Mouse (Mus musculus) MEL (cell line): ENCODE results near the gene Etfbkmt. TPM values are rescaled to one million over a fixed set of nuclear protein-coding genes. Genes with fewer than 3 reads are reported as not detected.

ENCODE experiments used
- DNase-seq: peaks from one replicate; pipeline ENCODE4 v3.0.0; 2011; ENCODE audit warnings: low read depth, low spot score
- H3K27ac ChIP-seq: 2 replicates; pipeline ENCODE4 v1.5.1; 2012; ENCODE audit warnings: low read depth, mild to moderate bottlenecking, control low read depth, low read length, moderate library complexity; ENCODE audit not compliant: control insufficient read depth
- H3K27me3 ChIP-seq, 2 experiments: fragments of 150-350 bp in 1 of 2; sonication (generic) in 1 of 2; 2 replicates each; pipeline ENCODE4 v1.6.1; 2012; ENCODE audit warnings: low read length in 2 of 2, mild to moderate bottlenecking in 2 of 2, improper control_type of control experiment in 1 of 2, moderate library complexity in 1 of 2; ENCODE audit not compliant: insufficient read depth in 2 of 2, control insufficient read depth in 1 of 2
- H3K36me3 ChIP-seq, 2 experiments: 2 replicates each; pipeline ENCODE4 v1.6.1; 2012 to 2014; ENCODE audit warnings: low read length in 2 of 2, improper control_type of control experiment in 1 of 2, inconsistent platforms in 1 of 2, mild to moderate bottlenecking in 1 of 2; ENCODE audit not compliant: insufficient read depth in 2 of 2, control insufficient read depth in 1 of 2
- H3K4me1 ChIP-seq, 2 experiments: fragments of 150-350 bp in 1 of 2; sonication (generic) in 1 of 2; 2 replicates each; pipeline ENCODE4 v1.6.1; 2012; ENCODE audit warnings: low read length in 2 of 2, improper control_type of control experiment in 1 of 2, mild to moderate bottlenecking in 1 of 2; ENCODE audit not compliant: insufficient read depth in 2 of 2, control insufficient read depth in 1 of 2
- H3K4me3 ChIP-seq, 2 experiments: fragments of 150-350 bp in 1 of 2; sonication (generic) in 1 of 2; 2 replicates each; pipeline ENCODE4 v1.5.1; 2012; ENCODE audit warnings: low read depth in 2 of 2, low read length in 2 of 2, mild to moderate bottlenecking in 2 of 2, moderate library complexity in 2 of 2, control low read depth in 1 of 2, improper control_type of control experiment in 1 of 2; ENCODE audit not compliant: control insufficient read depth in 1 of 2, insufficient read depth in 1 of 2
- H3K79me2 ChIP-seq: 2 replicates; pipeline ENCODE4 v1.6.1; 2012; ENCODE audit warnings: mild to moderate bottlenecking, low read length, moderate library complexity; ENCODE audit not compliant: control insufficient read depth, poor library complexity, insufficient read depth
- H3K9ac ChIP-seq: 2 replicates; pipeline ENCODE4 v1.6.1; 2012; ENCODE audit warnings: low read depth, mild to moderate bottlenecking, control low read depth, low read length, moderate library complexity; ENCODE audit not compliant: control insufficient read depth, poor library complexity, severe bottlenecking
- H3K9me3 ChIP-seq: fragments of 150-350 bp; sonication (generic); replicated peaks from 2 replicates; pipeline ENCODE4 v1.6.1; 2012; ENCODE audit warnings: mild to moderate bottlenecking, low read length, improper control_type of control experiment, moderate library complexity; ENCODE audit not compliant: insufficient read depth
- CHD1 ChIP-seq: IDR thresholded peaks from 2 replicates; pipeline ENCODE4 v1.6.1; 2012; ENCODE audit warnings: low read depth, mild to moderate bottlenecking, inconsistent platforms, low read length, improper control_type of control experiment
- CHD2 ChIP-seq: IDR thresholded peaks from 2 replicates; pipeline ENCODE4 v1.6.1; 2011; ENCODE audit warnings: low read length, improper control_type of control experiment
- GABPA ChIP-seq: IDR thresholded peaks from 2 replicates; pipeline ENCODE4 v1.6.1; 2012; ENCODE audit warnings: low read depth, mild to moderate bottlenecking, inconsistent platforms, low read length, improper control_type of control experiment, moderate library complexity
- HCFC1 ChIP-seq: IDR thresholded peaks from 2 replicates; pipeline ENCODE4 v1.6.1; 2012; ENCODE audit warnings: low read depth, mild to moderate bottlenecking, inconsistent platforms, low read length, improper control_type of control experiment, moderate library complexity
- JUND ChIP-seq: IDR thresholded peaks from 2 replicates; pipeline ENCODE4 v1.6.1; 2011; ENCODE audit warnings: low read depth, mild to moderate bottlenecking, improper control_type of control experiment, low read length
- MAFK ChIP-seq: IDR thresholded peaks from 2 replicates; pipeline ENCODE4 v1.6.1; 2011; ENCODE audit warnings: low read depth, mild to moderate bottlenecking, low read length, improper control_type of control experiment, borderline replicate concordance
- MXI1 ChIP-seq: IDR thresholded peaks from 2 replicates; pipeline ENCODE4 v1.6.1; 2011; ENCODE audit warnings: mild to moderate bottlenecking, low read depth, low read length, improper control_type of control experiment
- POLR2AphosphoS5 ChIP-seq: IDR thresholded peaks from 2 replicates; pipeline ENCODE4 v1.6.1; 2012; ENCODE audit warnings: low read depth, borderline replicate concordance, mild to moderate bottlenecking, inconsistent platforms, low read length, moderate library complexity, mixed read lengths
- RCOR1 ChIP-seq: IDR thresholded peaks from 2 replicates; pipeline ENCODE4 v1.6.1; 2012; ENCODE audit warnings: low read depth, mild to moderate bottlenecking, inconsistent platforms, low read length, improper control_type of control experiment
- UBTF ChIP-seq: IDR thresholded peaks from 2 replicates; pipeline ENCODE4 v1.6.1; 2012; ENCODE audit warnings: low read depth, mild to moderate bottlenecking, inconsistent platforms, low read length, improper control_type of control experiment, moderate library complexity, borderline replicate concordance; ENCODE audit not compliant: insufficient read depth
- USF1 ChIP-seq: IDR thresholded peaks from 2 replicates; pipeline ENCODE4 v1.6.1; 2014; ENCODE audit warnings: low read depth, mild to moderate bottlenecking, inconsistent platforms, low read length, improper control_type of control experiment, moderate library complexity
- USF2 ChIP-seq, 2 experiments: IDR thresholded peaks; 2 replicates each; pipeline ENCODE4 v1.6.1; 2011 to 2012; ENCODE audit warnings: improper control_type of control experiment in 2 of 2, low read length in 2 of 2, borderline replicate concordance in 1 of 2, inconsistent platforms in 1 of 2, low read depth in 1 of 2, mild to moderate bottlenecking in 1 of 2; ENCODE audit not compliant: insufficient read depth in 1 of 2
- ZMIZ1 ChIP-seq: IDR thresholded peaks from 2 replicates; pipeline ENCODE4 v1.6.1; 2012; ENCODE audit warnings: low read depth, mild to moderate bottlenecking, inconsistent platforms, low read length, improper control_type of control experiment, moderate library complexity
- polyA plus RNA-seq, 2 experiments: library from polyadenylated mRNA; stranded (reverse) in 1 of 2; unstranded in 1 of 2; fragments of >175 nt in 1 of 2; fragments of >200 nt in 1 of 2; gene quantifications; 2 replicates each; pipeline versions ENCODE4 v1.2.1 to v1.2.4; 2012; ENCODE audit warnings: low replicate concordance in 2 of 2, low read depth in 1 of 2; ENCODE audit not compliant: insufficient read length in 2 of 2, insufficient read depth in 1 of 2, missing spikeins in 1 of 2
- total RNA-seq: library from RNA; depleted of rRNA; stranded (reverse); fragments of 300-350 nt; gene quantifications from 2 replicates; pipeline ENCODE4 v1.2.3, GENCODE M21; 2012

Gene Etfbkmt
- total and polyA plus RNA-seq, 3 experiments: 3.4 to 5.7 TPM; not detected in 1

DNA sequence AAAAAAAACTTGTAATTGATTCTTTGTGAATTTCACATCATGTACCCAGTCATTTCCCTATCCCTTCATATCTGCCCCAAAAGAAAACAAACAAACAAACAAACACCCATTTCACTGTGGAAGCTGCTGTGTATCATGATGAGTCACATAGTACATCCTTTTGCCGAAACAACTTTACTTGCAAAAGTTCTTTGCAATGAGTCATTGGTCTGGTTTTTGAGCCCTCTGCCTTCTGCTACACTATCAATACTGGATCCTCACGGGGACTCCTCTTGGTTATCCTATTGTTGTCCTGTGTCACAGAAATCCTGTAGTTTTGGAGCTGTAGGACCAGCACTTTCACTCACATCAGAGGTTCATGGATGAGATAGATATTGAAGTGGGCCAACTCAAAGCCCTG is 30.7 kb upstream of the Etfbkmt start (continued):
- TF ChIP-seq HCFC1: no peak
- TF ChIP-seq ZMIZ1: no peak
- TF ChIP-seq MXI1: no peak
- no peak for TF ChIP-seq USF1

DNA sequence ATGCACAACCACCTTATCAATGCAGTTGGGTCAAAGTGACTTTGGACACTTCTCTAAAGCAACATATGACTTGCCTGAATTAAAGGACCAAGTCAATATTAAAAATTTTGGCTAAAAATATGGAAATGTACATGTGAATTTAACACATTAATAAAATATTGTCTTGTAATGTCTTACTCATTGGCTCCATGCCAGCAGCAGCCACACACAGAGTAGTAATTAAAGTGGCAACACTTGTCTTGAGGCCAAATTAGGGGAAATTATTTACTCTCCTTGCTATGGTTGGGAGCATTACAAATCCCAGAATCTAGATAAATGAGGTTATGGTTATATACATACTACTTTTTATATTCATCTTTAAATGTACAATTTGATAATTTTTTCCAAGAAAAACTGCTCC is 22.7 kb upstream of the Etfbkmt start:
- H3K79me2 ChIP-seq: no peaks in the 10 kb centered on the region

DNA sequence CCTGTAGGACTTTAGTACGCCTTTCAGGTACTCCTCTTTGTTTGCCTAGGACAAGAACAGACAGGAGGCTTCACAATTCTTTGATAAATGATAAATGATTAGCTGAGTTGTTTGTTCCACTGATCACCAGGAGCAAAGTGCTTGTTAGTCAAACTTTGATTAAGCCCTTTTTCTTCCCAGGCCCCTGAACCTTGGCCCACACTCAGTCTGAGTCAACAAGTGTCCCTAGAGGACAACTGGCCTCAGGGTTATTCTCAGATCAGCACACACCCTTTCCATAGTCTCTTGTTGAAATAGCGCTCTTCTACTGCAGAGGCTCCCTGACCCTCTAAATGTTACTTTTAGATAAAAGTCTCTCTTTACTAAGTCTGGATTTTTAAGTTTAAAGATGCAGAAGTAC is 20.7 kb upstream of the Etfbkmt start:
- DNase-seq: no peak
- TF ChIP-seq GABPA (no peak), MAFK (no peak), RCOR1 (no peak), CHD2 (no peak)
- Histone ChIP-seq H3K36me3 (no peaks in the 10 kb centered on the region), H3K4me1 (no peaks in the 10 kb centered on the region; a peak in 1 of 4 replicates), H3K27me3 (no peaks in the 10 kb centered on the region; a peak in 1 of 4 replicates), H3K9me3 (no peaks in the 10 kb centered on the region), H3K27ac (no peak overlapping the region), H3K79me2 (no peaks in the 10 kb centered on the region), H3K4me3 (no peak overlapping the region), H3K9ac (no peak overlapping the region)

More for the DNA sequence above, 22.7 kb upstream of the Etfbkmt start:
- no peaks in the 10 kb centered on the region for H3K9me3 ChIP-seq
- TF ChIP-seq CHD1 (no peak), GABPA (no peak), UBTF (no peak), POLR2AphosphoS5 (no peak), RCOR1 (no peak), USF2 (IDR thresholded peaks at IDR 0.05; ENCODE audit: borderline replicate concordance in 1 of 2, insufficient read depth in 1 of 2, low read depth in 1 of 2, low read length in 2 of 2) (no peak), JUND (no peak)
- H3K9ac ChIP-seq: no peak overlapping the region
- H3K4me3 ChIP-seq: no peak overlapping the region
- no peak overlapping the region for H3K27ac ChIP-seq
- no peaks in the 10 kb centered on the region; a peak in 1 of 4 replicates for H3K27me3 ChIP-seq
- peak; percentile 21 for DNase-seq
- H3K4me1 ChIP-seq: no peaks in the 10 kb centered on the region
- H3K36me3 ChIP-seq: no peaks in the 10 kb centered on the region
